Mouse (Mus musculus): ENCODE results near the gene Jag1.

Gene Jag1

GRCm38 (mm10) chr2:137063829-137064228, 52.6 kb downstream of the Jag1 start:
- DNase-seq (ENCODE audit: low spot score): no peak

- DNase-seq (ENCODE audit: low spot score): no peak
Observed at GRCm38 (mm10) chr2:137049906-137050305, 66.5 kb downstream of the Jag1 start.

GRCm38 (mm10) chr2:137049367-137049766, 67.1 kb downstream of the Jag1 start:
- DNase-seq (ENCODE audit: low spot score): no peak

- no peak for DNase-seq (ENCODE audit: low spot score)
Observed at GRCm38 (mm10) chr2:137044122-137044521, 72.3 kb downstream of the Jag1 start.
